Mouse (Mus musculus) hindbrain, embryonic 13.5 days (tissue): ENCODE results near the gene Dhrs13. TPM values are rescaled to one million over a fixed set of nuclear protein-coding genes. Genes with fewer than 3 reads are reported as not detected.
"Not testable (repeated sequence)": the region's sequence is repeated elsewhere in the genome, so short reads cannot be mapped to it uniquely, and the experiment has no call there.

ENCODE experiments used
- ATAC-seq: fragments of 200-750 bp; cut with Nextera tagmentation; 2 replicates; pipeline ENCODE4 v1.8.0; 2017; ENCODE audit warnings: moderate TSS enrichment; ENCODE audit not compliant: low FRiP score
- H3K27ac ChIP-seq: fragments of 300-500 bp; sonication (generic); 2 replicates; pipeline ENCODE4 v1.5.1; 2015; ENCODE audit warnings: inconsistent platforms, mild to moderate bottlenecking, moderate library complexity
- H3K27me3 ChIP-seq: fragments of 300-500 bp; sonication (generic); 2 replicates; pipeline ENCODE4 v1.6.1; 2015; ENCODE audit warnings: mild to moderate bottlenecking, inconsistent platforms
- H3K36me3 ChIP-seq: fragments of 300-500 bp; sonication (generic); 2 replicates; pipeline ENCODE4 v1.6.1; 2015; ENCODE audit warnings: mild to moderate bottlenecking, inconsistent platforms
- H3K4me1 ChIP-seq: fragments of 300-500 bp; sonication (generic); replicated peaks from 2 replicates; pipeline ENCODE4 v1.6.1; 2015; ENCODE audit warnings: inconsistent platforms
- H3K4me2 ChIP-seq: fragments of 300-500 bp; sonication (generic); 2 replicates; pipeline ENCODE4 v1.6.1; 2015; ENCODE audit warnings: inconsistent platforms, mild to moderate bottlenecking, moderate library complexity
- H3K4me3 ChIP-seq: fragments of 300-500 bp; sonication (generic); 2 replicates; pipeline ENCODE4 v1.5.1; 2015; ENCODE audit warnings: mild to moderate bottlenecking, inconsistent platforms
- H3K9ac ChIP-seq: fragments of 300-500 bp; sonication (generic); 2 replicates; pipeline ENCODE4 v1.6.1; 2015; ENCODE audit warnings: mild to moderate bottlenecking, inconsistent platforms
- H3K9me3 ChIP-seq: fragments of 300-500 bp; sonication (generic); 2 replicates; pipeline ENCODE4 v1.6.1; 2016; ENCODE audit warnings: inconsistent platforms
- WGBS: fragments of 180-500 bp; shearing (Covaris S2); methylation state at CpG from one replicate; pipeline ENCODE4 v1.1.7; 2015; 5-methylcytosine and 5-hydroxymethylcytosine counted together
- polyA plus RNA-seq: library from polyadenylated mRNA; unstranded; fragments of >200 nt; fragmentation: Nextera tagmentation; extraction: Ambion mirVana; gene quantifications from 2 replicates; pipeline ENCODE4 v1.2.1, GENCODE M21; 2015

The Dhrs13 gene
- polyA plus RNA-seq, 1 experiment from 2014 or later, result 39.3 TPM

- no peak for ATAC-seq
- peaks cover 25% of the 10 kb centered on the region for H3K4me1 ChIP-seq
- H3K27me3 ChIP-seq, result no peaks in the 10 kb centered on the region
- no peak overlapping the region for H3K27ac ChIP-seq
- peaks cover 59% of the 10 kb centered on the region for H3K36me3 ChIP-seq
- H3K4me2 ChIP-seq, result no peak overlapping the region
- H3K9me3 ChIP-seq, result no peaks in the 10 kb centered on the region
- 0 out of 2 replicates have a peak overlapping the region, but pooled peaks have one; percentile 5 for H3K9ac ChIP-seq
- no peak overlapping the region for H3K4me3 ChIP-seq
- 88% methylated on average over 8 of the region's 8 CpGs for WGBS
Observed at GRCm38 (mm10) chr11:78029240-78029639, 2.8 kb upstream of the Dhrs13 start.

- 79% methylated on average over 2 of the region's 2 CpGs for WGBS
- H3K4me3 ChIP-seq, result no peak overlapping the region
- ATAC-seq, result no peak
- no peak overlapping the region for H3K9ac ChIP-seq
- H3K27me3 ChIP-seq, result no peaks in the 10 kb centered on the region
- peaks cover 57% of the 10 kb centered on the region for H3K36me3 ChIP-seq
- H3K4me2 ChIP-seq, result no peak overlapping the region
- no peaks in the 10 kb centered on the region for H3K9me3 ChIP-seq
- H3K4me1 ChIP-seq, result peaks cover 32% of the 10 kb centered on the region
- no peak overlapping the region for H3K27ac ChIP-seq
Observed at GRCm38 (mm10) chr11:78030600-78030999, 1.5 kb upstream of the Dhrs13 start.

GRCm38 (mm10) chr11:78031389-78031788 is 691 bp upstream of the Dhrs13 start:
- peak overlapping the region; percentile 68 for H3K4me2 ChIP-seq
- peak overlapping the region; percentile 92; the same call in 1 of the 2 replicates for H3K9ac ChIP-seq
- no peaks in the 10 kb centered on the region for H3K9me3 ChIP-seq
- peak overlapping the region; percentile 97 for H3K27ac ChIP-seq
- no peak for ATAC-seq
- H3K27me3 ChIP-seq, result no peaks in the 10 kb centered on the region
- H3K36me3 ChIP-seq, result peaks cover 49% of the 10 kb centered on the region
- H3K4me3 ChIP-seq, result peak overlapping the region; percentile 75
- WGBS, result 45% methylated on average over 6 of the region's 6 CpGs
- H3K4me1 ChIP-seq, result peaks cover 32% of the 10 kb centered on the region

GRCm38 (mm10) chr11:78032809-78033195 is 722 bp downstream of the Dhrs13 start:
- Histone ChIP-seq H3K36me3 (peaks cover 42% of the 10 kb centered on the region), H3K4me2 (peak overlapping the region; percentile 68), H3K27ac (peak overlapping the region; percentile 97), H3K4me3 (peak overlapping the region; percentile 75), H3K9me3 (no peaks in the 10 kb centered on the region), H3K9ac (peak overlapping the region; percentile 92), H3K4me1 (peaks cover 43% of the 10 kb centered on the region), H3K27me3 (no peaks in the 10 kb centered on the region)
- 10% methylated on average over 5 of the region's 5 CpGs for WGBS
- ATAC-seq, result no peak

- WGBS, result 92% methylated on average over 23 of the region's 23 CpGs
- no peak for ATAC-seq
Observed at GRCm38 (mm10) chr11:78033931-78034617, 2.0 kb downstream of the Dhrs13 start.

GRCm38 (mm10) chr11:78036791-78037190 is 4.7 kb downstream of the Dhrs13 start:
- Histone ChIP-seq H3K27ac (no peak overlapping the region), H3K27me3 (no peaks in the 10 kb centered on the region), H3K4me3 (no peak overlapping the region), H3K4me1 (peaks cover 50% of the 10 kb centered on the region), H3K36me3 (peaks cover 28% of the 10 kb centered on the region), H3K9me3 (no peaks in the 10 kb centered on the region), H3K9ac (0 out of 2 replicates have a peak overlapping the region, but pooled peaks have one; percentile 35), H3K4me2 (peak overlapping the region; percentile 72; the same call in 1 of the 2 replicates)
- WGBS, result 81% methylated on average over 10 of the region's 10 CpGs
- no peak for ATAC-seq

More at GRCm38 (mm10) chr11:78033931-78034617, 2.0 kb downstream of the Dhrs13 start:
- H3K4me2 ChIP-seq, result no peak overlapping the region
- H3K9me3 ChIP-seq, result no peaks in the 10 kb centered on the region
- H3K9ac ChIP-seq, result peak overlapping the region; percentile 20; the same call in 1 of the 2 replicates
- 0 out of 2 replicates have a peak overlapping the region, but pooled peaks have one; percentile 75 for H3K4me3 ChIP-seq
- no peaks in the 10 kb centered on the region for H3K27me3 ChIP-seq
- peaks cover 29% of the 10 kb centered on the region for H3K36me3 ChIP-seq
- H3K27ac ChIP-seq, result no peak overlapping the region
- peaks cover 51% of the 10 kb centered on the region for H3K4me1 ChIP-seq

GRCm38 (mm10) chr11:78037831-78038752 is 6.0 kb downstream of the Dhrs13 start, which contains the start of gene Flot2:
Gene Flot2, plus strand, starts transcription at chr11:78037931.
- H3K4me2 ChIP-seq, result peak within 1 kb of the TSS; percentile 72
- no peaks in the 10 kb centered on the region for H3K27me3 ChIP-seq
- no peaks in the 10 kb centered on the region for H3K9me3 ChIP-seq
- peak within 1 kb of the TSS; percentile 97 for H3K9ac ChIP-seq
- peak within 1 kb of the TSS; percentile 81 for H3K4me3 ChIP-seq
- H3K4me1 ChIP-seq, result peaks cover 44% of the 10 kb centered on the region
- H3K36me3 ChIP-seq, result peaks cover 35% of the 10 kb centered on the region
- peak; percentile 83 for ATAC-seq
- 2% methylated on average over 53 of the region's 55 CpGs for WGBS
- peak within 1 kb of the TSS; percentile 89 for H3K27ac ChIP-seq

GRCm38 (mm10) chr11:78040878-78041277 is 8.8 kb downstream of the Dhrs13 start:
- Histone ChIP-seq H3K9ac (no peak overlapping the region), H3K4me1 (peaks cover 34% of the 10 kb centered on the region), H3K36me3 (peaks cover 26% of the 10 kb centered on the region), H3K4me2 (no peak overlapping the region), H3K9me3 (no peaks in the 10 kb centered on the region), H3K4me3 (no peak overlapping the region), H3K27me3 (no peaks in the 10 kb centered on the region), H3K27ac (no peak overlapping the region)
- ATAC-seq, result no peak
- WGBS, result 55% methylated on average over 2 of the region's 2 CpGs

- peaks cover 24% of the 10 kb centered on the region for H3K36me3 ChIP-seq
- H3K4me3 ChIP-seq, H3K9me3 ChIP-seq, H3K27ac ChIP-seq, H3K4me2 ChIP-seq, H3K9ac ChIP-seq, H3K27me3 ChIP-seq, ATAC-seq: not testable (repeated sequence)
- 98% methylated on average over 4 of the region's 4 CpGs for WGBS
- H3K4me1 ChIP-seq, result peaks cover 26% of the 10 kb centered on the region
Observed at GRCm38 (mm10) chr11:78042290-78042870, 10.3 kb downstream of the Dhrs13 start.

- H3K27me3 ChIP-seq, result no peaks in the 10 kb centered on the region
- no peak overlapping the region for H3K4me3 ChIP-seq
- H3K4me2 ChIP-seq, result no peak overlapping the region
- peaks cover 29% of the 10 kb centered on the region for H3K36me3 ChIP-seq
- H3K4me1 ChIP-seq, result peaks cover 9% of the 10 kb centered on the region
- ATAC-seq, result no peak
- no peak overlapping the region for H3K9ac ChIP-seq
- H3K27ac ChIP-seq, result 0 out of 2 replicates have a peak overlapping the region, but pooled peaks have one; percentile 30
- 79% methylated on average over 5 of the region's 5 CpGs for WGBS
- H3K9me3 ChIP-seq, result no peaks in the 10 kb centered on the region
Observed at GRCm38 (mm10) chr11:78044758-78045251, 12.7 kb downstream of the Dhrs13 start.

- not testable (repeated sequence) for ATAC-seq, H3K27me3 ChIP-seq, H3K4me1 ChIP-seq, H3K9ac ChIP-seq, H3K4me3 ChIP-seq, H3K9me3 ChIP-seq, H3K4me2 ChIP-seq, H3K27ac ChIP-seq
- peaks cover 51% of the 10 kb centered on the region for H3K36me3 ChIP-seq
- 95% methylated on average over 4 of the region's 4 CpGs for WGBS
Observed at GRCm38 (mm10) chr11:78048637-78049036, 16.6 kb downstream of the Dhrs13 start.

- no peak overlapping the region for H3K27ac ChIP-seq
- no peak overlapping the region for H3K4me3 ChIP-seq
- no peak for ATAC-seq
- H3K27me3 ChIP-seq, result no peaks in the 10 kb centered on the region
- no peak overlapping the region for H3K4me2 ChIP-seq
- no peaks in the 10 kb centered on the region for H3K4me1 ChIP-seq
- peaks cover 85% of the 10 kb centered on the region for H3K36me3 ChIP-seq
- WGBS, result 94% methylated on average over 8 of the region's 8 CpGs
- H3K9me3 ChIP-seq, result no peaks in the 10 kb centered on the region
- 0 out of 2 replicates have a peak overlapping the region, but pooled peaks have one; percentile 19 for H3K9ac ChIP-seq
Observed at GRCm38 (mm10) chr11:78053078-78053477, 21.0 kb downstream of the Dhrs13 start.
